Mouse (Mus musculus): ENCODE measurements around the gene Ankrd44.
A peak's percentile ranks its signal among the peaks of the same experiment; 100 is the strongest.

Ankrd44 gene

GRCm38 (mm10) chr1:54665095-54665494 is 261.1 kb downstream of the Ankrd44 start:
- no peak for DNase-seq (ENCODE audit: extremely low read depth, insufficient read length, low spot score)

DNA sequence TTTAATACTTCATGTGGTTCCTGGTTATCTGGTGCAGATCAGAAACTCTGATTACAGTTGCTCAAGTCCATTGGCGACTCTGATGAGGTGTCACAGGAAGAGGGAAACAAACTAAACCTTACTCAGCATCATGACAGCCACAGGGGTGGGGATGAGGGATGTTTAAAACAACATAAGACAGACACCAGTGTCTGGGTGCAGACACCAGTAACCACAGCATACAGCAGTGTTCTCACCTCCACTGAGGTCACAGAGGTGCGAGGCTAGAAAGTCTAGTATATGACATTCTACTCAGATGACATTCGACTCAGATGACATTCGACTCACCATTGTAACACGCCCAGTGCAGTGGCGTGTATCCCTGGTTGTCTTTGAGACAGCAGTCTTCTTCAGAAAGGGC is 265.5 kb downstream of the Ankrd44 start:
- no peak for DNase-seq (ENCODE audit: extremely low read depth, insufficient read length, low spot score)

DNA sequence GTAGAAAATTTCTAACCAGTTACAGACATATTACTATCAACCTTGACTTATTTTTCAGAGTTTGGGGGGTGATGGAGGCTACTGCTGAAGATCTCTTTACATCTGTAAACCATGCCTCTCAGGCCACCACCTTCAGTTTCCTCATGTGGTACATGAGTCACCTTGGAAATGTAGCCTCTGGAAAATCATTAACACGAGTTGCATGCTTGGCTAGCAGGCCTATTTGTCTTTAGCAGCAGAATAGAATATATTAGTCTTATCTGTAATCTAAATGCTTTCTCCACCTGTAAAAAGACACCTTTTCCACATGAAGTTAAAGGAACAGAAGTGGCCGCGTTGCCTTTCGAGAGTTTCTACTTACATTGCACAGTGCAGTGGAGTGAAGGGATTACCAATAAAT is 267.6 kb downstream of the Ankrd44 start:
- no peak for DNase-seq (ENCODE audit: extremely low read depth, insufficient read length, low spot score)

DNA sequence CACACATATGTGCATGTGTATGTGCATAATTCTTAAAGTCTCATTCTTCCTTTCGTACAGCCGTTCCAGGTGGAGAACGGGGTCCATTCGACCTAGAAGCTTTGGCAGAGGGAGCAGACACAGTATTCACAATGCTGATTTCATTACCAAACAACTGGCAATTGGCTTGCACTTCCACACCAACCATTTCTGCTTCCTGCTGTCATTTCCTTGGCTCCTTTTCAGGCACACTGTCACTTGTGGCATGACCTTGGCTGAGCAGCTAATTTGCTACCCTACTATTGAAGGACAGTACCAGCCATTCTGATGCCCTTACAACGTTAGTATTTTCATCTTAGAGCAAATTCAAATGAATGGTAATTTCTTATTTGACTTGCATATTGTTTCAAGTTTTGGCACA is 277.9 kb downstream of the Ankrd44 start:
- no peak for DNase-seq (ENCODE audit: extremely low read depth, insufficient read length, low spot score)

GRCm38 (mm10) chr1:54647335-54647745 is 278.8 kb downstream of the Ankrd44 start:
- DNase-seq (ENCODE audit: extremely low read depth, insufficient read length, low spot score) = peak; percentile 24

DNA sequence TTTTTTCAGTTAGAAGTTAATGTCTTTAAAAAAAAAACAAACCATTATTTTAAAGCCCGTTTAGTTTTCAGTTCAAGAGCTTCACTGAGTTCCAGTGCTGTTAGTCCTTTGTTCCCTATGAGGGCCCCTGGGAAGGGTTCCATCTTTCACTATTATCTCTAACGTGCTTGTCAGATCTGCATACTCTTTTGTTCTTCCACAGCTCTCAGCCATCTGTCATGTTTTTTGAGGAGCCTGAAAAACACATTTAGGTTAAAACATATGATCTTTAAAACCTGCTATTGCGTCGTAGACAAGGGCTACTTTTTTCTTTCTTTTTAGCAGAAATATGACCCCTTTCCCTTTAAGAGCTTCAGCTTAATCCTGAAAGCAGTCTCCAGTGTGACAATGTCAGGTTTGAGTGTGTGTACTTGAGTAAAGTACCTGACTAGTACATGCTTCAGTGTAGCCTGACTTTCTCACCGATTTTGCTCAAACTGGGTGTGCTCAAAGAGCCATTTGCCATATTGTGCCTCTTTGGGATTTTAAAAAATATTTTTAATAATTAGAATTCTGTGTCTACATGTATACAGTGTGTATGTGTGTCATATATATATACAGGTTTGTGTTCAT is 285.9 kb downstream of the Ankrd44 start:
- no peak for DNase-seq (ENCODE audit: extremely low read depth, insufficient read length, low spot score)

DNA sequence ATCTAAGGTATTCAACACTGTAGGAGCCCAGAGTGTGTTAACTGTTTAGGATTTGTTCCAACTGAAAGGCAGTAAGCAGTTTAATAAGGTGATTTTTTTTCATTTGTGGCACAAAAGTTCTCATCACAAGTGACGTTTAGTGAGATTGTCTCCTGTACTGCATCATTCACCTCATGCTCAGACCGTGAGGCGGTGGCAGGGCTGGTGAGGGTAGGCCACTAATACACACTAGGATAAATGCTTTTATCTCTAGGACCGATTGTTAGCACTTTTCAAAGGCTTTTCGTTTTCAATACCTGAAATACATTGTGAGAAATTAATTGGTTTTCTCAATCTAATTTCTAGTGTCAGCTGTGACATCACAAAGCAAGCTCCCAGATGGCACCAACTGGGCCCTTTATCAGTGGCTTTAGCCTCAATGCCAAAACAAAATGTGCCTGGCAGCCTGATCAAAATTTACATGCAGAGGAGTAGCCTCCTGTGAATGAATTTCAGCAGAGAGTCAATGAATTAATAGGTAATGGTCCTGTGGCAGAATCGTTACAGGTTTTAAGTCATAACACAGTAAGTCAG is 286.6 kb downstream of the Ankrd44 start:
- no peak for DNase-seq (ENCODE audit: extremely low read depth, insufficient read length, low spot score)

DNA sequence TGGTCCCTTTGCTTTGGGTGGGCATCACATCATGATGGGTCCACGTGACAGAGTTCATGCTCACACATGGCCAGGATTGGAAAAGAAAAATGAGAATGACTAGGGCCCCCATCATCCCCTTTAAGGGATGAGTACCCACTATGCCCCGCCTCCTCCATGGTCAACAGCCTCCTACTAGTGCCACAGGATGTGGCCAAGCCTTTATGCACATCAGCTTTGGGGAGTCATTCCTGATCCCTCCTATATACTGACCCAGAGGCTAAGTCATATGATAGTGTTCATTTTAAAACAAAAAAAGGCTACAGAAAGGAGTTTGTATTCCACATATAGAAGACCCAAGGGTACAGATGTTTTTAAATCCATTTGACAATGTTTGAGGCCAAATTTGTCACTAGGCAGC is 287.1 kb downstream of the Ankrd44 start:
- no peak for DNase-seq (ENCODE audit: extremely low read depth, insufficient read length, low spot score)

- DNase-seq (ENCODE audit: extremely low read depth, insufficient read length, low spot score) = no peak
Measured at GRCm38 (mm10) chr1:54637340-54637739, 288.8 kb downstream of the Ankrd44 start.

- no peak for DNase-seq (ENCODE audit: extremely low read depth, insufficient read length, low spot score)
Measured at GRCm38 (mm10) chr1:54629106-54629505, 297.1 kb downstream of the Ankrd44 start.

DNA sequence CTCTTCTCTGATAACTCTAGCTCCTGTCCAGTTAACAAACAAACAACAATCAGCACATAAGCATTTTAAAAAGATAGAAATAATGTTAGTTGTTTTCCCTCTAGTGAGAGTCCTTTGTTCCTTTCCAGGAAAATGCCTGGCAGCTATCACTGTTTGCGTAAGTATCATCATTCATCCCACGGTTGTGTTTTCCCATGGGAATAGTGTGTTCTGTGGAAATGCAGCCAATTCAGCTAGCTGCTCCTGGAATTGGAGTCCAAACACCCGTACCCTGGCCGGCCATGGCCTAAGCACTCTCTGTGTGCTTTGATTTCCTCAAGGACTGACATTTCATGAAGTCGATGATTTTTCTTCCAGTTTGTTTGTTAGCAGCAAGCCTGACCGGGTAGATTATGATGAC is 311.2 kb downstream of the Ankrd44 start:
- DNase-seq (ENCODE audit: extremely low read depth, insufficient read length, low spot score) = no peak

DNA sequence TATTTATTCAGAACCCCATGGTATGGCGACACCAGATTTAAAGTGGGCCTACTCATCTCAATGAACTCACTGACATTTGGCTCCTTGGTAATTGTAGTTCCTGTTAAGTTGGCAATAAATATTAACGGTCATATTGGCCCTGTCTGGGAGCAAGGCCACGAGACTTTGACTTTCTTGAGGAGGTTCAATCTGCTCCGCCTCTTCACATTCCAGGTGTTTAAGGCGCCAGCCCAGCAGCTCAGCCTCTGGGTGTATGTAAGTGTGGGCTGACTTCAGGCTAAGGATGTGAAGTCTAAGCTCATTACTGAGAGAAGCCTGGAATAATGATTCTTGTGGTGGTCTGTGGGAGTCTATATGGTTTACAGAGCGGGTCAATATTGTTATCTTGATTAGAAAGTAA is 313.8 kb downstream of the Ankrd44 start:
- DNase-seq (ENCODE audit: extremely low read depth, insufficient read length, low spot score) = no peak

DNA sequence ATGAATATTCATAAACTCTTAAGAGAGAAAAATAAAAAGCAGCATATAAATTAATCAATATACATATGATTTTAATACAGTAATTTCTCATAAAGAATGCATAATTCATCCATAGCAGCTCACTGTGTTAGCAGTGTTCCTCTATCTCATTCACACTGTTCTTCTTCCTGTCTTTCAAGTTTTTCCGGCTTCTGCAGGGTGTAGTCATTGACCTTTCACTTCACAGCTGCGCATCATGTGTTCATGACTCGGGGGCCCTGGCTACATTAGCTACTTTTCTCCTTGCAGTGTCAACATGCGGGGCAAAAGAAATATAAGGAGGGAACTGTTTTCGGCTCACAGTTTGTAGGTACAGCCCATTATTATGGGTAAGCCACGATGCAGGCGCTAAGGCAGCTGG is 314.3 kb downstream of the Ankrd44 start:
- no peak for DNase-seq (ENCODE audit: extremely low read depth, insufficient read length, low spot score)

DNA sequence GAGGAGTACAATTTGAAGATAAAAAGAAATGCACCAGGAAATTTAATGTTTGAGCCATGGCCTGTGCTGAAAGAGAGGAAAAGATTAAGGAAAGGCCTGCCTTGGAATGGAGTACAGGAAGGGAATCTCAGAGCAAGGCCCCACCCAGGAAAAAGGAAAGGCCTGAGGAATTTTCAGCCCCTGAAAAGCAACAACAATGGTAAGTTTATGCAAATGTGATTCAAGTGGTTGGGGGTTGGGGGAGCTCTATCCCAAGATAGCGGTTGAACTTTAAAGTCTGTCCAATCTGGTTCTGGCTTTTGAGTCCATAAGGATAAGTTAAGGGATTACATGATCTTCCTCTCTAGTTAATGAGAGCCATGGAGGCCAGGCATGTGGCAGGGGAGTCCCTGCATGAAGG is 319.3 kb downstream of the Ankrd44 start:
- no peak for DNase-seq (ENCODE audit: extremely low read depth, insufficient read length, low spot score)

DNA sequence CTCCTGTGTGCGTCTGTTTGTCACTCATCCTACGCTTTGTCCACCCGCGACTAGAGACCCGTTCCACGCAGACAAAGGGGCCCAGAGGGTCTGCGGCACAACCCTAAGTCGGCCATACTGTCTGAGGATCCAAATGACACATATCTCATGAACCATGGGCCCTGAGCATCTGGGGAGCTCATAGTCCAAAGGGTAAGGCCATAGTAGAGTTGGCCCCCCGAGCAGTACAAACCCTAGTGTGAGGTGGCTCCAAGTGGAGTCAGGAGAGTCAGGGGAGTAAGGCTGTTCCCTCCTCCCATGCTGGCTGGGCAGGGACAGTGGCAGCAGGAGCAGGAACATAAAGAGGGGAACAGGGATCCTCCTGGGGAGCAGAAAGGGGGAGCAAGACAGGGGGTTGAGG is 324.5 kb downstream of the Ankrd44 start:
- no peak for DNase-seq (ENCODE audit: extremely low read depth, insufficient read length, low spot score)

DNA sequence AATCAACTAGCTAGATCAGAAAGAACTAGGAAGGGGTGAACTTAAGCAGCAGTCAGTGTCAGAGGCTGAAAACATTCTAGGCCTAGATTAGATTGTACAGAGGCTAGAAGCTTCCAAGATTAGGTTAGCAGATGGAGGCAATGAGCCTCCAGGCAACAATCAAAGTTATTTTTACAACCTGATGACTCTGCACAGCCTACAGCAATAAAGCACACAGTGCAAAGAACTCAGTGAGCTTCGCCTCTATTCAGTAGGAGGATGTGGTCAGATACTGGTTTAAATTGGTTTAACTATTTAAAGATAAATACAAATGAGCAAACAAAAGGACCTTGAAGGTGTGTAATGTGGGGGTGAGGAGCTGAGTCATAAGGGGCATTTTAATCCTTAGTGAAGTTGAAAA is 325.9 kb downstream of the Ankrd44 start:
- DNase-seq (ENCODE audit: extremely low read depth, insufficient read length, low spot score) = no peak

DNA sequence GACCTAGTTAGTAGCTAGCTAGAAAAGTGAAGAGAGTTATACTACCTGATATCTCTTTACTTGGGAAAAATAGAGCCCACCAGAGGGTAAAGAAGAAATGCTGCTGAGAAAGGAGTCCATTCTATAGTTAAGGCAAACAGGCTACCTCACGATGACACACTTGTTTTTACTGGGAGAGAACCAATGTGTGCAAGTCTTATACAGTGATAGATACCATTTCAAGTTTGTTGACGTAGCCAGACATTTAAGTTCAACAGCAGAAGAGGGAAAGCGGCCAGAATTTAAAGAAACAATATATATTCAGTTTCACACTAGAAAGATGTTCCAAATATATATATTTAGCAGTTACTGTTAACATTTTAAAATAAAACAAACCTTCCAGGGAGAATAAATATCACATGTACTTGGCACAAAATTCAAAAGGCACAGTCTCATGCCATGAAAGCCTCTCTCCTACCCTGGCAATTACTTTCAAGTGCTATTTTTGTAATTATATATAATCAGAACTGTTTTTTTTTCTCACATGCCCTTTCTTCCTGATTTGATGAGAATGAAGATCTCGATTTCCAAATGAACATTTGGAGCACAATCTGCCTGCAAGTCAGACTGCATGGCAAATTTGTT is 328.5 kb downstream of the Ankrd44 start:
- DNase-seq (ENCODE audit: extremely low read depth, insufficient read length, low spot score) = no peak

DNA sequence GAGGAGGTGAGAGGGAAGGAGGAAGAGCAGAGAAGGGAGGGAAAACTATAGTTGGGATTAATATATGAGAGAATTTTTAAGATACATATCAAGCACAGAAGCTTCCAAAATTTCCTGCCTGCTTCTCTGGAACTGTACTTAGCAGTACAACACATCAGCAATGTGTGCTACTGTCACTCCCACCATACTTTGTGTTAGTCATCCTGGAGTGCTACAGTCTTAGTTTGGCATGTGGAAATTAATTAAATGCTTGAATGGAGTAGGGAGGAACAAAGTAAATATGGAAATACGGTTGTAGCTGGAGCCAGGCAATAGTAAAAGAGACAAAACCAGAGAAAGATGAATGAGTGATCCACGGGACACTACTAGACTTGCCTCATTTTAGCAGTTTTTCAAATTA is 330.0 kb downstream of the Ankrd44 start:
- DNase-seq (ENCODE audit: extremely low read depth, insufficient read length, low spot score) = no peak
